Mouse (Mus musculus) spleen, adult 2 months (tissue): Measurements from ENCODE around the gene Jakmip3. TPM values are rescaled to one million over a fixed set of nuclear protein-coding genes. Genes with fewer than 3 reads are reported as not detected.

Experiments used
- DNase-seq, 2 experiments: peaks; one replicate each; pipeline versions ENCODE4 v3.0.0 to v3.0.0-alpha.2; 2012 to 2021; ENCODE audit warnings: low spot score in 2 of 2, low read depth in 1 of 2
- H3K27ac ChIP-seq: fragments of 200-500 bp; 2 replicates; pipeline ENCODE4 v1.5.1; 2012; ENCODE audit warnings: low read length, inconsistent platforms; ENCODE audit not compliant: insufficient read depth
- H3K27me3 ChIP-seq: fragments of 200-500 bp; 2 replicates; pipeline ENCODE4 v1.6.1; 2012; ENCODE audit warnings: mild to moderate bottlenecking, moderate library complexity, low read length, inconsistent platforms; ENCODE audit not compliant: control insufficient read depth, insufficient read depth
- H3K36me3 ChIP-seq: fragments of 200-500 bp; 2 replicates; pipeline ENCODE4 v1.6.1; 2012; ENCODE audit warnings: mild to moderate bottlenecking, low read length, inconsistent platforms; ENCODE audit not compliant: control insufficient read depth, insufficient read depth
- H3K4me1 ChIP-seq: fragments of 200-500 bp; 2 replicates; pipeline ENCODE4 v1.6.1; 2011; ENCODE audit warnings: inconsistent platforms; ENCODE audit not compliant: control insufficient read depth, insufficient read depth, insufficient read length
- H3K4me3 ChIP-seq: fragments of 200-500 bp; 2 replicates; pipeline ENCODE4 v1.5.1; 2011; ENCODE audit warnings: mild to moderate bottlenecking, inconsistent platforms; ENCODE audit not compliant: insufficient read depth, insufficient read length; ENCODE audit errors: extremely low read depth
- CTCF ChIP-seq: fragments of 200-500 bp; IDR thresholded peaks from 2 replicates; pipeline ENCODE4 v1.5.1; 2011; ENCODE audit warnings: mild to moderate bottlenecking, inconsistent platforms; ENCODE audit not compliant: insufficient read depth, insufficient read length, insufficient replicate concordance; ENCODE audit errors: extremely low read depth
- POLR2A ChIP-seq: fragments of 200-500 bp; IDR thresholded peaks from 2 replicates; pipeline ENCODE4 v1.6.1; 2011; ENCODE audit warnings: low read depth, low read length, inconsistent platforms
- WGBS: fragments of 180-500 bp; shearing (Covaris S2); methylation state at CpG from one replicate; pipeline ENCODE4 v1.1.7; 2018; 5-methylcytosine and 5-hydroxymethylcytosine counted together
- polyA plus RNA-seq: library from polyadenylated mRNA; depleted of rRNA; stranded (reverse); fragments of >200 nt; gene quantifications from 2 replicates; pipeline ENCODE4 v1.2.3, GENCODE M21; 2012

Jakmip3 gene
- polyA plus RNA-seq, 1 experiment, result 0.37 TPM

DNA sequence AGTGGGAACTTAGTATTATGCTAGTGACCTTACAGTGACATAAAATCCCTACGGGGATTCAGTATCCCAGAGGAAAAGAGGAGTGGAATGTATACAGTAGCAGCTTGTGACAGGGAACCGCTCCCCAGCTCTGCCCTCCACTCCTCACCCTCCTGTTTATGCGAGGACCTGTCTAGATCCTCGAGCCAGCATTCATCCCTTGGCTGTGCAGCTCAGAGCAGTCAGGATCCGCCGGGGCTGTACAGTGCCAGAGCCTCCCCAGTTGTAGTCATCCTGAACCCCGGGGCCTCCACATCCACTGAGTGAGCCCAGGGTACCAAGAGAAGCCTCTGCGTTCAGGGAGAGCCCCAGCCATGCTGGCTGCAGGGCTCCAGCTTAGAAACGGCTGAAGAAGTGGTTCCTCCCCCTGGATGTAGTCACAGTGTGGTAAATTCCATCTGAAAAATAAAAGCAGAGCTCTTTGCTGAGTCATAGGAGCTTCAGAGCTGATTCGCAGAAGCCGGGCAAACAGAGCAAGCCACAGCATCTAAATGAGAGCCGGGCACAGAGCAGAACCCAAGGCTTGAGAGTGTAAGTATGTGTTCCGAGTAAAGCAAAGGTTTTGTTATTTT lies 27.6 kb downstream of the Jakmip3 start:
- Histone ChIP-seq H3K27ac (no peak overlapping the region), H3K4me1 (no peaks in the 10 kb centered on the region), H3K27me3 (no peaks in the 10 kb centered on the region), H3K36me3 (no peaks in the 10 kb centered on the region), H3K4me3 (no peak overlapping the region)
- no peak for DNase-seq
- whole genome bisulfite sequencing, result 59% methylated on average over 13 of the region's 13 CpGs
- no peak for TF ChIP-seq CTCF

DNA sequence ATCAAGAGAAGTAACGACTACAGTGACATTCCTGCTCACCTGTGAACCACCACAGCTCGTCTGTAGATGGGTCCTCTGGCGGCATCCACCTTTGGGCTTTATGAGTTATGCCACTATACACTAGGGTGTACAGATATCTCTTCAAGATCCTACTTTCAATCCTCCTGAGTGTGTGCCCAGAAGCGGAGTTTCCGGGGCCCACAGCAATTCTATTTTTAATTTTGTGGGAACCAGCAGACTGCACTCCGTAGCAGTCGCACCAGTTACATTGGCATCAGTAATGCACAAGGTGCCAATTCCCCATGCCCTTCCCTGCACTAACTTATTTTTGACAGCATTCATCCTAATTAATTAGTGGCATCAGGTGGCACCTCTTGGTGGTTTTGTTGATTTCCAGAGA lies 37.0 kb downstream of the Jakmip3 start:
- WGBS, result 92% methylated on average over 7 of the region's 7 CpGs
- H3K27me3 ChIP-seq, result no peaks in the 10 kb centered on the region
- H3K4me1 ChIP-seq, result no peaks in the 10 kb centered on the region
- TF ChIP-seq CTCF, result no peak
- no peak for TF ChIP-seq POLR2A
- no peak overlapping the region for H3K27ac ChIP-seq
- DNase-seq, result no peak
- no peak overlapping the region for H3K4me3 ChIP-seq
- no peaks in the 10 kb centered on the region for H3K36me3 ChIP-seq

DNA sequence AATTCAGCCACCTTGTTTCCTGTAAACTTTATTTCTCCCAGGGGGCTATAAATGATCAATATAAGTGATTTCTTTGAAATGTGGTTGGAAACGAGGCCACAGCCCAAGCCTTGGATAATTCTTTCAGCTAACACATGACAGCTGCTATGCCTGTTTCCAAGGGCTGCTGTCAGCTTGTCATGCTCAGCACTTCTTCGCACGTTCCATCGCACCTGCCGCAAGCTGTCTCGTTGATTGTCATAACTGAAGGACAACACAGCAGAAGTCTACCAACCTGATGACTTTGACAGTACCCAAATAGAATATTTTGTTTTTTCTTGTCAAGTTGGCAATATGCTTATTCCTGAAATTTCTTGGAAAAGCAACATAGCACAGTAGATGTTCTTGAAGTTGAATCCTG lies 44.0 kb downstream of the Jakmip3 start:
- Histone ChIP-seq H3K27me3 (no peaks in the 10 kb centered on the region), H3K4me3 (no peak overlapping the region), H3K4me1 (no peaks in the 10 kb centered on the region), H3K27ac (no peak overlapping the region), H3K36me3 (no peaks in the 10 kb centered on the region)
- 92% methylated on average over 6 of the region's 6 CpGs for WGBS
- no peak for TF ChIP-seq POLR2A
- no peak for TF ChIP-seq CTCF
- DNase-seq, result no peak

DNA sequence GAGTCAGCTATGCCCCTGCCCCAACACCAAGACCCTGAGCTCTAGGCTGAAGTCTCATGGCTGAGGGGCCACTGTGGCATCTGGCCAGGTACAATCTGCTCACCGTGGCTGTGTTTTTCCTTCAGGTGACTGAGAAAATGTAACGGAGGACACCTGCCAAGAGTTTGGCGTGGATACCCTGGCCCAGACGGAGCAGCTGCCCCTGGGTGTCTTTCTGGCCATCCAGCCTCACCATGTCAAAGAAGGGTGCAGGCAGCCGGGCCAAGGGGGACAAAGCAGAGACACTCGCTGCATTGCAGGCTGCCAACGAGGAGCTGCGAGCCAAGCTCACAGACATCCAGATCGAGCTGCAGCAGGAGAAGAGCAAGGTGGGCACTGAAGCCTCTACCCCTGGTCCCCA lies 48.6 kb downstream of the Jakmip3 start:
- H3K27ac ChIP-seq, result no peak overlapping the region
- H3K4me3 ChIP-seq, result no peak overlapping the region
- TF ChIP-seq POLR2A, result no peak
- TF ChIP-seq CTCF, result no peak
- H3K4me1 ChIP-seq, result no peaks in the 10 kb centered on the region
- no peak for DNase-seq
- H3K27me3 ChIP-seq, result no peaks in the 10 kb centered on the region
- H3K36me3 ChIP-seq, result no peaks in the 10 kb centered on the region
- 83% methylated on average over 9 of the region's 9 CpGs for WGBS

DNA sequence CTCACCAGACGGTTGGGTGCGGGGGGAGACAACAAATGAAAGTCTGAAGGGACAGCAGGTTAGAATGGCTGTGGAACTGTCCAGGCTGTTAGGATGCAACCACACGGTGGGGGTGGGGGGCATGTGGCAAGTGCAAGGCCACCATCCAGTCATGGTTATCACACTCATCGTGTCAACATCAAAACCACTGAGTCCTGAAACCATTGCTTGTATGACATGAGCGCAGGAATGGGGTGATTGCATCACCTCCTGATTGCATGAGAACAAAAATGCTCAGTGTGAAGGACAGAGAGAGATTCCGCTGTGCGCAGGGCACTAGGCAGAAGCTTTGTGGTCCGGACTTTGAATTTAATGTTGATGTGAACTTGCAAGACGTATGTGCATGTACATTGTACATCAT lies 62.2 kb downstream of the Jakmip3 start:
- H3K27ac ChIP-seq, result no peak overlapping the region
- H3K27me3 ChIP-seq, result no peaks in the 10 kb centered on the region
- no peaks in the 10 kb centered on the region for H3K36me3 ChIP-seq
- no peaks in the 10 kb centered on the region for H3K4me1 ChIP-seq
- WGBS, result 82% methylated on average over 9 of the region's 9 CpGs
- no peak for TF ChIP-seq CTCF
- TF ChIP-seq POLR2A, result no peak
- no peak overlapping the region for H3K4me3 ChIP-seq
- no peak for DNase-seq

DNA sequence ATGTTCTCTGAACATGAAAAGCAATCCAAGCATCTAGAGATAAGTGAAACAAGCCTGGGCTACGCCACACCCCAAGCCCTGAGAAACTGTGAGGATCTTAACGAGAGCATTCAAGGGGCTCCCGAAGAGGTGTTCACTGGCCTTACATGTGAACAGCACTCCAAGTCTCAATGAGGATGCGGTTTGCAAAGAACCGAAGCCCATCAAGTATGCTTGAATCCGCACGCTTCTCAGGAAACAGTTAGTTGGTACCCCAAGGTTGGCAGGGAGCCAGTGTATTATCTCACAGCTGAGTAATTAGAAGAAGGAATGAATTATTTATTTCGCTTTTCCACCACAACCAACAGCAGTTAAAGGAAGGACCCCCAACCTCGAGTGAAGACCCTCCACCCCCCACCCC lies 62.7 kb downstream of the Jakmip3 start:
- no peaks in the 10 kb centered on the region for H3K27me3 ChIP-seq
- 68% methylated on average over 9 of the region's 9 CpGs for WGBS
- H3K4me3 ChIP-seq, result no peak overlapping the region
- H3K4me1 ChIP-seq, result no peaks in the 10 kb centered on the region
- no peak for TF ChIP-seq POLR2A
- no peak for TF ChIP-seq CTCF
- H3K27ac ChIP-seq, result no peak overlapping the region
- DNase-seq, result no peak
- H3K36me3 ChIP-seq, result no peaks in the 10 kb centered on the region

DNA sequence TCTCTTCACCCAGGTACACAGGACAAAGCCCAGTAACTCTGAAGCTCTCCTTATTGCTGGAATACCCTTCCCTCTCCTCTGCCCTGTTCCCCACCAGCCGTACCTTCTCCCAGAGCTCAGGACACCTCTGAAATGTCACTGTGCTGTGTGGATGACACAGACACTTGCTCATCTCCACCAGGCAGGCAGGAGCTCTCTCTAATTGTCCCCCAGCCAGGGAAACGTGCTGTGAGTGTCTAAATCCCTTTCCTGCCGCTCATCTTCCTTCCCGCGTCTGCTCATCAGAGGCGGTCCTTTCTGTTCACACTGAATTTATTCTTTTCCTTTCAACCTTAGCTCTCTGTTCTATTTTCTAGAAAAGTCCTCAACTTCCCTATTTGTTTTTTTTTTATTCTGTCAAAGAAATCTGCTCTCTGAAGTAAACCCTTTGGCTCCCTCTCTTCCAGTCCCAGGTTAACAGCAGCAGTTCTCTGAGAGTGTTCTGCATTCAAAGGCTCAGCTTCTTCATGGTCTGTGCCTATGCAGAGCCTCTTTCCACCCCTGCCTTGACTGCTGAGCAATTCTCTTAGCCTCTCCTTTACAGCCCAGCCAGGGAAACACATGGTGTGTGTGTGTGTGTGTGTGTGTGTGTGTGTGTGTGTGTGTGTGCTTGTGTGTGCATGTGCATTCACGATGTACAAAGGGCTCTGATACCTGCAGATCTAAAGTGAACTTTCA lies 69.4 kb downstream of the Jakmip3 start:
- TF ChIP-seq POLR2A (no peak), CTCF (no peak)

More for the DNA sequence above, 69.4 kb downstream of the Jakmip3 start:
- H3K27me3 ChIP-seq, result no peaks in the 10 kb centered on the region
- H3K4me1 ChIP-seq, result no peaks in the 10 kb centered on the region
- WGBS, result 65% methylated on average over 7 of the region's 7 CpGs
- no peak overlapping the region for H3K27ac ChIP-seq
- no peak for DNase-seq
- H3K36me3 ChIP-seq, result no peaks in the 10 kb centered on the region
- H3K4me3 ChIP-seq, result no peak overlapping the region
